ENCODE assay signal across 14 mouse cellular contexts in the genomic region with DNA sequence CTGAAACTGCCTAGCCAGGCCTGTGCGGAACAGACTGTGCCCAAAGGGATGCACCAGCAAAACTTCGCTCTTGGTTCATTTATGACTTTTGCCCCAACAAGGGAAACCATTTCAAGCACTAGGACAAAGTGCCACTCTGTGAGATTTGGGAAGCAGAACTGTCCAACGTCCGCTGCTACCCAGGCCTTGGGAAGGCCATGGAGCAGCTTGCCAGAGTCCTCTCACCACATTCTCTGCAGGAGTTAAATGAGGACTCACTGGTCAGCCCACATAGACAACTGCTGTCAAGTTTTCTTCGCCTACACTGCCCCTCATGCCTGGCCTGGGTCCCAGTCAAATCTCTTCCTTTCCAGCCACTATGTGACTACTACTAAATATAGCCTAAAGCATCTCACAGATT. TPM values are rescaled to one million over a fixed set of nuclear protein-coding genes. Genes with fewer than 3 reads are reported as not detected.
DNase-seq lines count a peak whose midpoint lies in the region; ATAC-seq lines count a peak whose summit lies in the region.
"Had no signal": no experiment of that assay in that cellular context is flagged by ENCODE, and none has a peak within 500 bp of the region (broad histone marks: within the 10 kb centered on the region; RNA-seq: fewer than 3 reads in every experiment).

No protein-coding gene starts in this region.

- 86% methylated on average over 5 of the region's 5 CpGs for WGBS in heart, embryonic 11.5 days (ENCODE audit: insufficient replicate concordance)
- 90% methylated on average over 5 of the region's 5 CpGs for WGBS in midbrain, embryonic 10.5 days

- peaks cover 3% of the 10 kb centered on the region; the same call in 1 of the 2 replicates for H3K4me1 ChIP-seq in heart, embryonic 11.5 days (ENCODE audit: control insufficient read depth, insufficient read depth, low read length)
- no peaks in the 10 kb centered on the region for H3K4me1 ChIP-seq in midbrain, embryonic 10.5 days
- H3K4me1 ChIP-seq: forebrain, embryonic 13.5 days; neural tube, embryonic 13.5 days had no signal

- peak; percentile 64 to 72 for DNase-seq in heart, adult 18-20 months
- peak; percentile 10 for DNase-seq in lung, postnatal 10 days
- no peak for DNase-seq in lung, adult 18-20 months
- peak; percentile 79 for DNase-seq in heart, postnatal 10 days
- no peak for DNase-seq in layer of hippocampus, postnatal 10 days (ENCODE audit: low spot score in 2 of 2)
- DNase-seq in midbrain, embryonic 10.5 days (ENCODE audit: low spot score) = no peak
- DNase-seq: layer of hippocampus, postnatal 36 days; lung, adult 2 months; retina, postnatal 1 day had no signal

- peaks cover 39% of the 10 kb centered on the region for H3K36me3 ChIP-seq in heart, embryonic 11.5 days (ENCODE audit: control insufficient read depth, insufficient read depth, low read length)
- H3K36me3 ChIP-seq in midbrain, embryonic 10.5 days = peaks cover 90% of the 10 kb centered on the region

- no peak overlapping the region for H3K4me2 ChIP-seq in heart, embryonic 11.5 days
- H3K4me2 ChIP-seq: forebrain, embryonic 13.5 days; hindbrain, embryonic 14.5 days; limb, embryonic 13.5 days; neural tube, embryonic 13.5 days had no signal

- no peak overlapping the region for H3K9ac ChIP-seq in heart, embryonic 11.5 days (ENCODE audit: low read depth, low read length)
- H3K9ac ChIP-seq: forebrain, embryonic 13.5 days; hindbrain, embryonic 14.5 days; limb, embryonic 13.5 days; neural tube, embryonic 13.5 days had no signal

- no peaks in the 10 kb centered on the region for H3K9me3 ChIP-seq in heart, embryonic 11.5 days (replicated peaks; ENCODE audit: control insufficient read depth, low read length)
- H3K9me3 ChIP-seq in midbrain, embryonic 10.5 days (replicated peaks) = no peaks in the 10 kb centered on the region
- H3K9me3 ChIP-seq: forebrain, embryonic 13.5 days; limb, embryonic 13.5 days; neural tube, embryonic 13.5 days had no signal

- H3K4me3 ChIP-seq in heart, embryonic 11.5 days (ENCODE audit: low read depth, low read length) = no peak overlapping the region
- no peak overlapping the region for H3K4me3 ChIP-seq in midbrain, embryonic 10.5 days
- H3K4me3 ChIP-seq: forebrain, embryonic 13.5 days; limb, embryonic 13.5 days; neural tube, embryonic 13.5 days had no signal

- ATAC-seq in heart, embryonic 11.5 days (replicated peaks; ENCODE audit: insufficient number of reproducible peaks, low FRiP score, low TSS enrichment) = no peak
- ATAC-seq: forebrain, embryonic 13.5 days had no signal

- H3K27ac ChIP-seq in heart, embryonic 11.5 days (ENCODE audit: low read depth, low read length) = no peak overlapping the region
- no peak overlapping the region for H3K27ac ChIP-seq in midbrain, embryonic 10.5 days (replicated peaks)
- H3K27ac ChIP-seq: forebrain, embryonic 13.5 days; hindbrain, embryonic 14.5 days; limb, embryonic 13.5 days; neural tube, embryonic 13.5 days had no signal

- H3K27me3 ChIP-seq in heart, embryonic 11.5 days (ENCODE audit: control insufficient read depth, insufficient read depth, low read length) = no peaks in the 10 kb centered on the region
- H3K27me3 ChIP-seq in midbrain, embryonic 10.5 days (ENCODE audit: low read depth, poor library complexity, severe bottlenecking) = no peaks in the 10 kb centered on the region
- H3K27me3 ChIP-seq: forebrain, embryonic 13.5 days; limb, embryonic 13.5 days; neural tube, embryonic 13.5 days had no signal

- intact Hi-C loops in heart, postnatal 10 days (cut with DNase I) = loop anchor here (10.0 kb wide), 1 partner anchor 197 kb away; no protein-coding TSS in a partner anchor

RNA-seq across cellular contexts. Expression of gene Wdpcp, which starts 10.7 kb away (rescaled TPM):
- 1 to 10 TPM; 3.3 to 4.4 TPM for total RNA-seq in heart, adult 18-20 months (2021)
- polyA plus RNA-seq in heart, embryonic 11.5 days (2014; fragmentation: Nextera tagmentation; extraction: Ambion mirVana) = 6.5 and 7.8 TPM in 2 replicates
- total RNA-seq in heart, postnatal 10 days (2021) = 1 to 10 TPM; 6.5 to 6.7 TPM
- total RNA-seq in layer of hippocampus, postnatal 10 days (2021) = 10 to 100 TPM; 10.5 to 11.5 TPM
- polyA plus RNA-seq in midbrain, embryonic 10.5 days (2016; fragmentation: Nextera tagmentation; extraction: Ambion mirVana) = 11.9 and 13.2 TPM in 2 replicates

RNA-seq across cellular contexts. Expression of gene Mdh1, which starts 10.8 kb away (rescaled TPM):
- total RNA-seq in heart, adult 18-20 months (2021) = 1,000 to 10,000 TPM; 2,492 to 2,562 TPM
- 1,365 and 1,434 TPM in 2 replicates for polyA plus RNA-seq in heart, embryonic 11.5 days (2014; fragmentation: Nextera tagmentation; extraction: Ambion mirVana)
- total RNA-seq in heart, postnatal 10 days (2021) = 1,000 to 10,000 TPM; 2,015 to 2,040 TPM
- 100 to 1,000 TPM; 524 to 552 TPM for total RNA-seq in layer of hippocampus, postnatal 10 days (2021)
- polyA plus RNA-seq in midbrain, embryonic 10.5 days (2016; fragmentation: Nextera tagmentation; extraction: Ambion mirVana) = 427 and 437 TPM in 2 replicates

Comparison
In these comparisons a context has a peak if more than half of its experiments do, and no peak if none do; other contexts are left out.
1. DNase-seq: peak in heart, adult 18-20 months (2 of 2), lung, postnatal 10 days (single experiment) and heart, postnatal 10 days (2 of 2); none in lung, adult 18-20 months (0 of 2), layer of hippocampus, postnatal 10 days (0 of 2) and midbrain, embryonic 10.5 days (single experiment).